Mouse (Mus musculus) urinary bladder, adult 2 months (tissue): ENCODE results near the gene Gm20489. TPM values are rescaled to one million over a fixed set of nuclear protein-coding genes. Genes with fewer than 3 reads are reported as not detected.

Experiments used
- DNase-seq: peaks from one replicate; pipeline ENCODE4 v3.0.0; 2022; ENCODE audit warnings: low spot score
- polyA plus RNA-seq: library from polyadenylated mRNA; depleted of rRNA; stranded (reverse); fragments of >200 nt; gene quantifications from 2 replicates; pipeline ENCODE4 v1.2.3, GENCODE M21; 2012; rRNA removed

Gm20489 gene
- polyA plus RNA-seq, 1 experiment, result not detected

DNA sequence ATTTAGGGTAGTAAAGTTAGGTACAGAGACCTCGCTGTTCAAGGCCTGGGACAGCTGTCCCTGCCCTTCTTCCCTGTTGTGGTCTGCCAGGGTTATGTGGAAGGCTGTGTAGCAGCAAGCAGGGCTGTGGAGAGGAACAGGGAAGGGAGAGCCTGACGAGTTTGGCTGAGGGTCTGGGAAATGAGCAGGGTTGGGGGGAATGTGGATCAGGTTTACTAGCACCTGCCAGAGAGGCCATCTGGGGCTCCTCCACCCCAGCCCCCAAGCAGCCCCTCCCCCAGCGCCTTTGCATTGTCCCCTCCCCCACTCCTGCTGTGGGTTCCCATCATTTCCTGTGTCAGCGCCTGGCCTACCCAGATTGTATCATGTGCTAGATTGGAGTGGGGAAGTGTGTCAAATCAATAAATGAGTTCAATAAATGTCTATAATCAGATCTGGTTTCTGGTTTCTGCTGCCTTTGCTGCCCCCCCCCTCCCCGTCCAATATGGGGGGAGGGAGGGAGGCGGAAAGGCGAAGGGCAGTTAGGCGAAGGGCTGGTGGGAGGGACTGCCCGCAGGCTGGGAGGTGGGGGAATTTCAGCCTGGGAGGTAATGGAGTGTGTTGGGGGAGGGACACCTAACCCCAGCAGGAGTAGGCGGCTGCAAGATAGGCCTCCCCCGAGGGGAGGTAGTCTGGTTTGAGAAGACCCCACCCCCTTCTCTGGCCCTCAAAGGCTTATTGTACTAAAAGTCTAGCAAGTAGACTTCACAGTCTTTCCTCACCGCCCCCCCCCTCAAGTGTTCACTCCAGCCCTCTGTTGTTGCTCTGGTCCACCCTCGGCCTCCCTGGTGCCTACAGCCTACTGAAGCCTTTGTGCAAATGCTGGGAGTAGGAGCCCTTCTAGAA lies 8.1 kb downstream of the Gm20489 start:
- DNase-seq, result no peak

DNA sequence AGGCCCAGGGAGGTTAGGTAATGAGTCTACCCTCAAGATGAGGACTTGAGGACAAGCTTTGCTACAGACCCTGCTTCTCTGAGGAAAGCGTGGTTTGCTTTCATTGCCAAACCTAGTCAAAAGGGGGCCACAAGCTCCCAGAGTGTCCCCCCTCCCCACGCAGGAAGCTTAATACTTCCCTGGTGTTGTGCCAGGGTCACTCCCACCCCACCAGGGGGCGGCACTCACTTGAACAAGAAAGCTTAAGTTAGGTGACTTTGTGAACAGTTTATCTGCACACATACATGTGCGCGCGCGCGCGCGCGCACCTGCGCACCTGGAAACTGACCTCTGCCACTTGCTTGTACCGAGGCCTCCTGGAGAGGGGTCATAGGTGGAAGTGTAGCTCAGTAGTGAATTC lies 12.2 kb downstream of the Gm20489 start:
- DNase-seq, result no peak

DNA sequence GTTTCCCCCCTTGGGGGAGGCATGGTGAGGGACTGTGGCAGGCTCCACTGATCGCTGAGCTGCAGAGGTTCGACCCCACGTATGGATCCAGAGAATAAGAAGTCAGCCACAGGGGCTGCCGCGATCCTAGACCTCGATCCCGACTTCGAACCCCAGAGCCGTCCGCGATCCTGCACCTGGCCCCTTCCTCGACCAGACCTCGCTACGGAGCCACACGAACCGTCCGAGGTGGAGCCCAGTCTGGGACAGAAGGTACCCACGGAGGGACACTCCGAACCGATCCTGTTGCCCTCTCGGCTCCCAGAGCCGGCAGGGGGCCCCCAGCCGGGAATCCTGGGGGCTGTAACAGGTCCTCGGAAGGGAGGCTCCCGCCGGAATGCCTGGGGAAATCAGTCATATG lies 14.1 kb downstream of the Gm20489 start:
- no peak for DNase-seq

DNA sequence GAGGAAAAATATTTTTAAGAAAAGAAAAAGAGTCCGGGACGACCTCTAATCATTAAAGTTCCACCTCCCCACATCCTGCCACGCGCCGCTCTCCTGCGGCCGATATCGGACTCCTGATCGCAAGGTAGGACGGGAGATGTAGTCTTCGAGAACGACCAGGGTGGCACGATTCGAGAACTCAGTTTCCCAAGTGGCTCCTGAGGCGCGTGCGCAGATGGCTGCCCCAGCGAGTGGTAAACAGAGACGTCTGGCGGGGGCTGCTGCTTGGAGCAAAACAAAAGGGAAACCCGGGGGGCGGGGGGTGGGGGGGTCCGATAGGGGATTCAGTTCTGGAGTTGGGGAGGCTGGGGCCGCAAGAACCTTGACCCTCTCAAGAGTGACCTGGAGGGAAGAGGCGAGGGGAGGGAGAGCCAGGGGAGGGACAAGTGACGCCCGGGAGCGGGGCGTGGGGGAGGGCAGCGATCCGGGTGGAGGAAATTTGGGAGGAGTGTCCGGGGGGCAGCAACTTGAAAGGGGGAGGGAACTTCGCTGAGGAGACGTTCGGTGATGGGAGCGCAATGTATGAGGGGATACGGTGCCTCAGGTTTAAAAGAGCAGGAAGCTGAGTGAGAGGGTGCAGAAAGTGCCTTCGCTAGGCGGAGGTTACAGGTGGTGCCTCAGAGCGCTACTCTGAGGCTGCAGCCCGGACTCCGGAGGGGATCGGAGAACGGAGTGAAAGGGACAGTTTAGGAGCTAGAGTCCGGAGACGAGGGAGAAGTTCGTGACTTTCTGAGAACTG lies 14.7 kb downstream of the Gm20489 start, which contains the start of gene Foxo4:
Gene Foxo4 (plus strand): TSS at position 577 of the 778 bp plus-strand sequence.
- peak; percentile 57 for DNase-seq

DNA sequence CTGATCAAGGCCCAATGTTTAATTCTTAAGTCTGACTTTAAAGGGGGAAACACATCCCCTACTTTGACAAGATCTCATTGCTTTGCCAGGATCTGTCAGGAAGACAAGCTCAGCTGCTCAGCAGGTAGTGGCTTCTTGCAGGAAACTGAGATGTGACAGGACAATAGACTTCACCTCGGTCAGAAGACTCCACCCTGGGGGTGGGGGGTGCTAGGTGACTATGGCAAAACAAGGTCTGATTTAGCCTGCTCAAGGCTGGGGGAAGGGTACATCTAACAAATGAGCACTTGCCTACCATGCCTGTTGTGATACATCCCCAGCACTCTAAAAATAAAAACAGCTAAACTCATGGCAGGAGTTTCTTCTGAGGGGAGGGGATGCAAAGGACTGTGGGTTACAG lies 23.8 kb downstream of the Gm20489 start:
- no peak for DNase-seq

DNA sequence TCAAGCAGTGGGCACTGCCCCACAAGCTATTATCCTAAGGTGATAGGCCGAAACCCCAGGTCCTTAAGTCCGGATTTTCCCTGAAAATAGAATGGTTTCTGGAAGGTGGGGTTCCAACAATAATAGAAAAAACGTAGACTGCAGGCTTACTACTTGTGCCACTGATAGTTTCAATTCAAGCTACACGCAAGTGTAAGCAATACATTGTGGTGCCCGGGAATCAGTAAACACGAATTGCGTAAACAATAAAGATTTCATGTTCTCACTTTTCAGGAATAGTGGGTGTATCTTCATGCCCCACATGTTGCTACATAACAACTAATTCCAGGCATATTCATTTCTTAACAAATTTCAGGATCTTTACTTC lies 46.0 kb downstream of the Gm20489 start:
- DNase-seq, result no peak

DNA sequence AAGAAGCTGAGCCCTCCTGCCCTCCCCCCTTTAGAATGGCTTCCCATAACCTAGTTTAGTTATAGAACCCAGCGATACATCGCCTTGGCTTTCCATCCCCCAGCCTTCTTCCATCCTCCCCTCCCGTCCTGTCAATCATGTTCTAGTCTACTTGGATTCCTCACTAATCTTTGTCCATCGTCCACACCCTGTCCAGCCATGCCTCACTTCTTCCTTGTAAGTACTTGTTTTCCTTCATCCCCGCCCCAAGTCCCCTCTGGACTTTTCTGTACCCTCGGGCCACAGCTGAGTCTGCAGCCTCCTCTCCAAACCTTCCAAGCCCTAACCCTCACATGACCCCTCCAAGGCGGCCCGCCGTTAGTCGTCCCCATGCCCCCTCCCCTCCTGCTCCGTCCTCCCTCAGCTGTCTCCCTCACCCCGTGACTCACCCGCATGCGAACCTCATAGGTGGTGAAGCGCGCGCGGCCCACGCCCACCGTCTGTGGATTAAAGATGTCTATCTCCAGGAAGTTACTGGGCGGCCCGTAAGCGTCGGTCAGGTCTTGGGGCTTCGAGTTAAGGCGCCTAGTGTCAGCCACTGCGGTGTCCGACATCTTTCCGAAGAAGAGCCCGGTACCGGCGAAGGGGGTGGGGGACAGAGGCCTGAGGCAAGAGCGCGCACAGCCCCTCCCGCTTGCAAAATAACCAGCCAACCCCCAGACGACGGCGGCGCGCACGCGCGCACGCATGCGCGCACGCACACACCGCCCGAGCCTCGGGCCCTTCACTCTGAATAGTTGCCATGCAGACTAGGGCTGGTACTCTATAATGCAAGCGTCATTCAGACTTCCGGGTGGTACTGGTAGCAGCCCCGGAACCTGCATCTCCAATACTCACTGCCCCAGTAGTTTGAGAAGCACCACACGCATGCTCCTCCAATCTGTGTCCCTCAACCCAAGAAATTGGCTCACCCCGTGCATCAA lies 46.7 kb downstream of the Gm20489 start, which contains the start of gene Snx12:
Gene Snx12 (minus strand): TSS at position 730 of the 962 bp plus-strand sequence.
- peak; percentile 62 for DNase-seq

Other genes with a start within 250 kb of the Gm20489 start
- gene Tex11, start 209.4 kb downstream of the Gm20489 start, polyA plus RNA-seq, result 0.01 and 0.21 TPM in 2 replicates
- gene Slc7a3, start 183.0 kb downstream of the Gm20489 start, polyA plus RNA-seq, result 2.6 and 3.1 TPM in 2 replicates
- gene Snx12, start 46.5 kb downstream of the Gm20489 start, polyA plus RNA-seq, result 45.4 and 47.2 TPM in 2 replicates
- 16.9 and 23.3 TPM in 2 replicates for gene Foxo4, start 14.5 kb downstream of the Gm20489 start, polyA plus RNA-seq
- 0.13 and 0.47 TPM in 2 replicates for gene Gm614, start 5.0 kb downstream of the Gm20489 start, polyA plus RNA-seq
- 13.0 and 13.3 TPM in 2 replicates for gene Il2rg, start 768 bp downstream of the Gm20489 start, polyA plus RNA-seq
- 39.9 and 53.7 TPM in 2 replicates for gene Med12, start 5.0 kb upstream of the Gm20489 start, polyA plus RNA-seq
- gene Nlgn3, start 30.1 kb upstream of the Gm20489 start, polyA plus RNA-seq, result 1.9 and 2.2 TPM in 2 replicates
- gene Gjb1, start 107.4 kb upstream of the Gm20489 start, polyA plus RNA-seq, result 0.07 and 0.21 TPM in 2 replicates
- 47.2 and 52.0 TPM in 2 replicates for gene Zmym3, start 151.8 kb upstream of the Gm20489 start, polyA plus RNA-seq
- gene Nono, start 160.3 kb upstream of the Gm20489 start, polyA plus RNA-seq, result 145 and 168 TPM in 2 replicates
- gene Itgb1bp2, start 180.1 kb upstream of the Gm20489 start, polyA plus RNA-seq, result 9.5 and 10.8 TPM in 2 replicates